Mouse (Mus musculus) urinary bladder, adult 2 months (tissue): ENCODE measurements at regions not wholly inside any gene's neighbourhood (a gene's known extent, or its start where the extent isn't known, plus 50 kb on each side); places are given as distances from the start of the nearest gene placed in this dataset.

ENCODE experiments used
- DNase-seq: peaks from one replicate; pipeline ENCODE4 v3.0.0; 2022; ENCODE audit warnings: low spot score

DNA sequence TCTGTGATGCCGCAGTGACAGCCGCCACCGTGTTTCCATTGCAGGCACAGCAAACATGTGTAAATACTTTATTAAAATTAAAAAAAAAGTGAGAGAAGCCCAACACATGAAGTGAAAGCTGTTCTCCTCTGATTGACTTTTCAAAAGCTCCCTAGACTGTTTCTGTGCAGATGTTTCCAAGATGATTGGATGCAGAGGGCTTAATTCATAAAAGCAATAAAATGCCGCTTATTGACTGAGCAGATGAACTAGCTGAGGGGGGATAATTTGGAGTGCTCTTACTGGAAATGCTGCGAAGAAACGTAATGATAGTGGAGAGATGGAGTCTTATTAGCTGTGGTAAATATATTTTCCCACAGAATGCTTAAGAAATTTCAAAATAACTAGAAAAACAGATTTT lies 170.4 kb downstream of the Rnf144a start:
- DNase-seq = no peak

- no peak for DNase-seq
Observed at GRCm38 (mm10) chr12:26227557-26228020, 187.5 kb downstream of the Rnf144a start.

DNA sequence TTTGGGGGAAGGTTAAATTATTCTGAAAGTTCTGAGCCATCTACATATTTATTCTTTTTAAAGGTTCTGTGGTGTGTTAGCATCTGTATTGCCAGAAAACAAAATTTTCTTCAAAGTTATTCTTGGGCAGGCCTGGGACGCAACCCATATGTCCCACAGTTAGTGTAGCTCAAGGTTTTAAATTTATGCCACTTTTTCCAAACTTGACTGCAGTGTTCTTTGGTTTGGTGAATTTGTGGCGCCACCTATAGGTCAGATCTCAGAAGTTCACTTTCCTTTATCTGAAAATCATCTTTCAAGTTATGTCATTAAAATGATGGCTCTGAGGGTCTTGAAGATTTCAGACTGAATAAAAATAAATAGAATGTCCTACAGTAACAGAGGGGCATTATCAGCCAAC lies 188.7 kb downstream of the Rnf144a start:
- no peak for DNase-seq

DNA sequence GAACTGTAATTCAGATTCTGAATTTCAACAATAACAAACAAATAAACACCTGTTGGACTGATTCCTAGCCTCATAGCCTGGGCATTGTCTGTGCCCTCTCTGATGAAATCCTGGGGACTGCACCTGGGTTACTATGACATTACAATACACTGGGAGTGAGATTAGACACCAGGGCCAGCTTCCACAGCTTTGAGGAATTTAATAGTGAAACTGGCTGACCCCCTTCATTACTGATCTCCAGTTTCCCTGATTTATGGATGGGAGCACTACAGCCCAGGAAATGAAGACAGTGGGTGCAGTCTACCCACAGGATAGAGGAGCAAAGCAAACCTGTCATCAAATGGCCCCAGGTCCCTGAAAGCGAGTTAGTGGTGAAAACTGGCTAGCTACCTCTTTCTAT lies 202.6 kb downstream of the Rnf144a start:
- DNase-seq = no peak

DNA sequence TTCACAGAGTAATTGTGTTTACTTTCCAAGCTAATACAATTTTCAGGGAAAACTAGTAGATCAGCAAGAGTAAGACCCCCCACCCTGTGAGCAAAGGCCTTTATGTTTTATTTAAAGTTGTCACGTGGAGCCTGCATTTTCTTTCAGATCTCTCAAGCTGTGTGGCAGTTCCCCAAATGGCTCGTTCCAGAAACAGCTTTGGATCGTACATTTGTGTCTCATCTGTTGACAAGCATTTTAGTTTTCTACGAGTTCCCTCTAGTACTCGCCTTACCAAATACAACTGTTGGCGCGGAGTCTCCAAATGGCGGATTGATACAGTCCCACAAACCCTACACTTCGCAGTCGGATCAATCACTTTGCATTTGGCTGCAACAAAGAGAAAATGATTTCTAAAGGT lies 203.6 kb downstream of the Rnf144a start:
- no peak for DNase-seq

GRCm38 (mm10) chr12:26206751-26207150 lies 208.3 kb downstream of the Rnf144a start:
- DNase-seq = no peak

- no peak for DNase-seq
Observed at GRCm38 (mm10) chr12:26206036-26206435, 209.0 kb downstream of the Rnf144a start.

DNA sequence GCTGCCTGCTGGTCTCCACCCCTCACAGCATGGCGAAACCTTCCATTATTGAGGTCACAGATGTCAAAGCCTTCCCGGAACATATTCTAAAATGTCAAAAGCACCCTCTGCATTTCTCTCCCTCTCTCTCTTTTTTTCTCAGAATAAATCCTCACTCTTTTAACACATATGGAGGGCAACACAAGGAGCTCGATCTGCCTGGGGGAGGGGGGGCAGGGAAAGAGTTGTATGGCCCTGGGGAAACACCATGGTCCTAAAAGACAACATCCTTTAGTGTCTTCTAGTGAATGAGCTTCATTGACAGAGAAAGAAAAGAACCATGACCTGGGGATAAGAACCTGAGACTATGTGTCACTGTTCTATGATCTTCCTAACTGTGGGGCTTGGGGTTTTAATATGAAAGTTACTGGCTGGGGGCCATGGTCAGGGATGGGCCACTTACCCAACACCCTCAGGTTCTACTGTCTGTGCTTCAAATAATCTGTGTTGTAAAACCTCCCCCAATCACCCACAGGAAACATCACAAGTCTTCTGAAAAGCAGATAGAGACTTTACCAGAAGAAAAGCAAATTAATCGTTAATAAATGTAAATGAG lies 223.0 kb downstream of the Rnf144a start:
- no peak for DNase-seq

GRCm38 (mm10) chr12:26191268-26191981 lies 223.6 kb downstream of the Rnf144a start:
- no peak for DNase-seq

- DNase-seq = no peak
Observed at GRCm38 (mm10) chr12:26188996-26189395, 226.1 kb downstream of the Rnf144a start.

- no peak for DNase-seq
Observed at GRCm38 (mm10) chr12:26187091-26187862, 227.8 kb downstream of the Rnf144a start.

DNA sequence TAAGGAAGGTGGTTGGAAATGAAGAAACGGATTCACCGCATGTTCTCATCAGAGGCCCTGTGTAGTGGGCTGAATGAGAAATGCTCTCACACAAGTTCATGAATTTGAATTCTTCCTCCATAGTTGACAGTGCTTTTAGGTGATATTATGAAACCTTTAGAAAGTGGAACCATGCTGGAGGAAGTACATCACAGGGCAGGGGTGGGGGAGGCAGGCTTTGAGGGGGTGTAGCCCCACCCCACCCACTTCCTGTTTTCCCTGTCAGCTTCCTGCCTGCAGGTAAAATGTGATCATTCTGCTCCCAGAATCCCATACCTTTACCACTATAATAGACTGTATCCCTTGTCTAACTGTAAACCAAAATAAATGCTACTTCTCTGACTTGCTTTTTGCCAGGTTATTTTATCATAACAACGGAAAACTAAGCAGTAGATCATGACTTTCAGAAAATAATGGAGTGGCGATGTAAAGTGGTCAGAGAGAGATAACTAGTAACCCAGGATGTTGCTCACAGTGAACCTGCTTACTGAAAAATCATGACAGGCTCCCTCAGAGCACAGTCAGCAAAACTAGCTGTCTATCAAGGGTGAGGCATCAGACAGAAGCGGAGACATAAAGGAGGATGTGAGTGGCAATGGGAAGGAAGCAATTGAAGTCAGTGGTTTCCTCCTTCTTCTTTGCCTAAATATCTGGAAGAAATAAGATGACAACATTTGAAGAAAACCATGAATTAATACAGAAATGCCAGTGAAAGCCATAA lies 230.2 kb downstream of the Rnf144a start:
- no peak for DNase-seq

GRCm38 (mm10) chr12:26183021-26183420 lies 232.0 kb downstream of the Rnf144a start:
- no peak for DNase-seq

GRCm38 (mm10) chr12:26180846-26181245 lies 234.2 kb downstream of the Rnf144a start:
- no peak for DNase-seq

DNA sequence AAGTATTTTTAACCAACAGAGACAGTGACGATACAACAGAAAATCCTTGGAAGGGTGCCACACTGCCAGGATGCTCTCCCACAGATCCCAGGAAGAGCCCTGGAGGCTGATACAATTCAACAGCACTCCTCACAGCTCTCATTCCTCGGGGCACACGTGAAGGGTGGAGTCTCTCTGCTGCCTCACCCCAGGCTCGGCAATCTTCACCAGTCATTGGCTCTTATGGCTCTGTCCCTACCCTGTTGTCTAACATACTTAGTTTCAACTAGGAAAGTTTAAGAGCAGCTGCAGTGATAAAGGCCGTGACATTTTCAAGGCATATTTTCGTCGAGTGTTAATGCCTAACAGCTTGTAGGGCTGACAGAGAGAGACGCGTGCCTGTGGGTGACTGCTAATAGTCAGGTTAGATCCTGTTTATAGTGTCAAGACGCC lies 238.8 kb downstream of the Rnf144a start:
- DNase-seq = no peak

GRCm38 (mm10) chr12:26163416-26163815 lies 251.6 kb downstream of the Rnf144a start:
- DNase-seq = no peak

DNA sequence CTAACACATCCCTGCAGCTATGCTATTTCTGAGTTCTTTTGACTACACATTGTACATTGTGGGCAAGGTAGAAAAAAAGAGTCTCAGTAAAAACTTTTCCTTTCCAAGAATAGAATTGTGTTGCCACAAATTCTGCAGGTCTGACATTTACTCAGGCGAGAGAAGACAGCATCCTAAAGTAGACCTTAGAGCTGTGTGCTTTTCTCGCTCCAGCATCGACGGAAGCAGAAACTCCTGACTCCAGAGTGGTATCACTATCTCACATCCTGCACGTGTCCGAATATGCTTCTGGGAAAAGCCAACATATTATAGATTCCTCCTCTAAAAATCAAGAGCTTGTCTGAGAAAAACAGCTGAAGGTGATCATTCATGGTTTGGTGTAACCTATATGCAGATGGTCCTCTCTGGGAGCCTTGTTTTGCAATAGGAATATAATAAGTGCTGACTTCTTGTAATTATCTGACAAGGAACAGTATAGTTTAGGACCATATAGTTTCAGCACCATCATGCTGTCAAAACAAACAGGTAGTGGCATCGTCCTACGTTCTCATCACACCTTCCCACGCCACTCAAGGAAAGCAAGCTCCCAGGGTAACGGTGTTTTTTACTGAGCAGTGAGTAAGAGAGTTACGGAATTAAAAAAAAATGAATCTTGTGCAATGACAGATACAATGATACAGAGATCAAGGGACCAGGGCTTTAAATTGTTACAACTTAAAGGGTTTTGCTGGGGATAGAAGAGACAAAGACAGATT lies 254.0 kb downstream of the Rnf144a start:
- DNase-seq = no peak

DNA sequence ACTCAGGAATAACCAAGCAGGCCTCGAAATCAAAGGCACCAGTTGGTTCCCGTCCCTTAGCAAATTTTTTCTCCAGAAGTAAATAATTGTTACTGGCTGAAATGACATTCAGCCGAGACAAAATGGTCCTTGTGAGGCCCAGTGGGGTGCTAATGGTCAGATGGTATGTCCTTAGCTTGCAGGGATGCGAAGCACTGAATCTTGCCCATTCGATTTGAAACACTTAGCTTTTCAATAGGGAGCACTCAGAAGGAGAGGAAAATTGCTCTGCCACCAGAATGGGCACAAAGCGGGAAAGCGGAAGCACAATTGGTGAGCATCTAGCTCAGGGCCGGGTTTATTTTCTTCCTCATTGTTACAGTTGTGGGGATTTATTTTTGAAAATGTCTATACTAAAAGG lies 262.1 kb downstream of the Rnf144a start:
- DNase-seq = no peak

- DNase-seq = no peak
Observed at GRCm38 (mm10) chr12:26146336-26146735, 268.7 kb downstream of the Rnf144a start.

GRCm38 (mm10) chr12:26145085-26145714 lies 269.9 kb downstream of the Rnf144a start:
- DNase-seq = no peak

DNA sequence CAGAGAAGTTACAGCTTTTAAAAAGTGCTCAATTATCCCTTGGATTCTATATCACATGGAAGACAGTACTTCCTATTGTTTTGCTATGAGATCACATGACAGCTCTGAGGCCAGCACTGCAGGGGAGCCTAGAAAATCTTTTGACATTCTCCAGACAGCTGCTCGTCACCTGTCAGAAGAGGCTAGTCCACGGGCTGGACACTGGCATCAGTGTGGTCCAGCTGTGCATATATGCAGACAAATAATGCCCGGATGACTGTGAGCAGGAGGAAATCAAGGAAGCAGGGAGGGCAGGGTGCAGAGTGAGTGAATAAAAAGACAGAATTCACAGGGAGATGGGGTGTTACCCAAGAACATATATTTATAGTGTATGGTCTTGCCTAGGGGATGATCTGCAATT lies 270.4 kb downstream of the Rnf144a start:
- DNase-seq = no peak
